Mouse (Mus musculus): Measurements from ENCODE around the gene Rtn4rl2. TPM values are rescaled to one million over a fixed set of nuclear protein-coding genes. Genes with fewer than 3 reads are reported as not detected.
A peak's percentile ranks its signal among the peaks of the same experiment; 100 is the strongest.

The Rtn4rl2 gene
- polyA plus RNA-seq, 1 experiment: 2.7 TPM

GRCm38 (mm10) chr2:84884611-84885010 lies 1.9 kb downstream of the Rtn4rl2 start:
- Histone ChIP-seq H3K27ac (ENCODE audit: control insufficient read depth, insufficient read depth, low read depth, low read length) (no peak overlapping the region), H3K4me3 (ENCODE audit: control insufficient read depth, low read depth, low read length) (no peak overlapping the region)

GRCm38 (mm10) chr2:84883942-84884341 lies 2.6 kb downstream of the Rtn4rl2 start:
- Histone ChIP-seq H3K27me3 (ENCODE audit: control insufficient read depth, insufficient read depth, low read length) (no peaks in the 10 kb centered on the region), H3K27ac (ENCODE audit: control insufficient read depth, insufficient read depth, low read depth, low read length) (no peak overlapping the region), H3K36me3 (ENCODE audit: control insufficient read depth, insufficient read depth, low read length) (no peaks in the 10 kb centered on the region), H3K4me1 (ENCODE audit: control insufficient read depth, insufficient read depth, low read length) (peaks cover 19% of the 10 kb centered on the region), H3K4me3 (ENCODE audit: control insufficient read depth, low read depth, low read length) (peak overlapping the region; percentile 28)
- TF ChIP-seq CTCF (IDR thresholded peaks at IDR 0.05; ENCODE audit: control insufficient read depth, insufficient read depth, insufficient replicate concordance, low read depth, low read length) (no peak), POLR2A (IDR thresholded peaks at IDR 0.05; ENCODE audit: control insufficient read depth, low read depth, low read length) (no peak)

More at GRCm38 (mm10) chr2:84884611-84885010, 1.9 kb downstream of the Rtn4rl2 start:
- no peaks in the 10 kb centered on the region for H3K36me3 ChIP-seq (ENCODE audit: control insufficient read depth, insufficient read depth, low read length)
- TF ChIP-seq POLR2A (IDR thresholded peaks at IDR 0.05; ENCODE audit: control insufficient read depth, low read depth, low read length) (no peak), CTCF (IDR thresholded peaks at IDR 0.05; ENCODE audit: control insufficient read depth, insufficient read depth, insufficient replicate concordance, low read depth, low read length) (no peak)
- H3K27me3 ChIP-seq (ENCODE audit: control insufficient read depth, insufficient read depth, low read length): no peaks in the 10 kb centered on the region
- peaks cover 23% of the 10 kb centered on the region for H3K4me1 ChIP-seq (ENCODE audit: control insufficient read depth, insufficient read depth, low read length)

DNA sequence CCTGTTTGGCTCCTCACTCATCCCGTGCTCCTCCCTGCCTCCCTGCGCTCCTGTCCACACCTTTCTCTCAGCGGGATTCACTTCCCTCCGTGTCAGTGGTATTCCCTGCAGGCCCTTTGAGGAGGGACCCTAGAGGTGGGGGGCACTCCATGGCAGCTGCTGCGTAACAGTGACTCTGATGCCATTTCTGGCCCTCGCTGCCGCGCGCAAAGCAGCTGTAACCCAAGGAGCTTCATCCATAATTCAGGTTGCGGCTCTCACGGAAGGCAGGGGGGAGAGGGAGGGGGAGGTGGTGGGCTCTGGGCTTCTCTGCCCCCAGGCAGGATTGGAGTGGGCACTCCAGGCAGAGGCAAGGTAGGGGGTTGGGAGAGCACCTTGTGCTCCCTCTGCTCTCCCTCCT lies 3.0 kb downstream of the Rtn4rl2 start:
- no peak for TF ChIP-seq CTCF (IDR thresholded peaks at IDR 0.05; ENCODE audit: control insufficient read depth, insufficient read depth, insufficient replicate concordance, low read depth, low read length)
- TF ChIP-seq POLR2A (IDR thresholded peaks at IDR 0.05; ENCODE audit: control insufficient read depth, low read depth, low read length): no peak
- Histone ChIP-seq H3K36me3 (ENCODE audit: control insufficient read depth, insufficient read depth, low read length) (no peaks in the 10 kb centered on the region), H3K27me3 (ENCODE audit: control insufficient read depth, insufficient read depth, low read length) (no peaks in the 10 kb centered on the region), H3K4me1 (ENCODE audit: control insufficient read depth, insufficient read depth, low read length) (peaks cover 16% of the 10 kb centered on the region), H3K27ac (ENCODE audit: control insufficient read depth, insufficient read depth, low read depth, low read length) (no peak overlapping the region), H3K4me3 (ENCODE audit: control insufficient read depth, low read depth, low read length) (peak overlapping the region; percentile 28)

DNA sequence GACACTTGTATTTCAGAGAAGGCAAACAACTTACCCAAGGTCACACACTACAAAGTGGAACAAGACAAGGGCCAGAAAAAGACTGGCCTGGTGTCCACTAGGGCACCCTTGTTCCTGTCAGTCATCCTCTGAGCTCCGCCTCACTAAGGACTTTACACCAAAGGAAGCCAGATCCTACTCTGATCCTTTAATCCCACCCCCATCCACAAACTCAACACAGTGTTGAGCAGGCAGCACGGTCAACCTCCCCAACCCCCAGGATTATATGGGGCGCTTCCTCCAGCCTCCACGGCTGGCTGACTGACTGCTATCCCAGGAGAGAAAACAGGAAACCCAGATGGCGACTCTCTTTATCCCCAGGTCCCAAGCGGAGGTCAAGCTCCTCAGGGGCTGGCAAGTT lies 3.4 kb downstream of the Rtn4rl2 start:
- TF ChIP-seq POLR2A (IDR thresholded peaks at IDR 0.05; ENCODE audit: control insufficient read depth, low read depth, low read length) (no peak), CTCF (IDR thresholded peaks at IDR 0.05; ENCODE audit: control insufficient read depth, insufficient read depth, insufficient replicate concordance, low read depth, low read length) (no peak)
- Histone ChIP-seq H3K36me3 (ENCODE audit: control insufficient read depth, insufficient read depth, low read length) (no peaks in the 10 kb centered on the region), H3K4me3 (ENCODE audit: control insufficient read depth, low read depth, low read length) (peak overlapping the region; percentile 52), H3K27ac (ENCODE audit: control insufficient read depth, insufficient read depth, low read depth, low read length) (no peak overlapping the region), H3K4me1 (ENCODE audit: control insufficient read depth, insufficient read depth, low read length) (peaks cover 15% of the 10 kb centered on the region), H3K27me3 (ENCODE audit: control insufficient read depth, insufficient read depth, low read length) (no peaks in the 10 kb centered on the region)

DNA sequence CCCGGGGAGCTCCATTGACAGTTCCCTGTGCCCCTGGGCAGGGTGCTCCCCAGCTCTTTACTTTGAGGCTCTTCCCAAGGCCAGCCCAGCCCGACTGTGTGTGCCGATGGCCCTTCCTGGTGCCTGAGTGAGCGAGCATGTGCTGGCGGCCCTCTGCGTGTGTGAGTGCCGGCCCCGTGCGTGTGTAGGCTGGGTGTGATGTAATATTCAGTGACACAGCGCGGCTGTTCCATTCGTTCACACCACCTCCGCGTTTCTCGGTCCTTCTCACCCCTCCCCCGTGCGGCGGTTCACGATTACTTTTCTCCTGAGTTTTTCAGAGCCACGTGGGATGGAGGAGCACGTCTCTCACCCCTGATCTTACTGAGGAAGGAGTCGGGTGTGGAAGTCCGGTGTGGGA lies 3.9 kb downstream of the Rtn4rl2 start:
- TF ChIP-seq CTCF (IDR thresholded peaks at IDR 0.05; ENCODE audit: control insufficient read depth, insufficient read depth, insufficient replicate concordance, low read depth, low read length): no peak
- no peak for TF ChIP-seq POLR2A (IDR thresholded peaks at IDR 0.05; ENCODE audit: control insufficient read depth, low read depth, low read length)
- Histone ChIP-seq H3K36me3 (ENCODE audit: control insufficient read depth, insufficient read depth, low read length) (no peaks in the 10 kb centered on the region), H3K27ac (ENCODE audit: control insufficient read depth, insufficient read depth, low read depth, low read length) (no peak overlapping the region), H3K4me3 (ENCODE audit: control insufficient read depth, low read depth, low read length) (peak overlapping the region; percentile 52), H3K27me3 (ENCODE audit: control insufficient read depth, insufficient read depth, low read length) (no peaks in the 10 kb centered on the region), H3K4me1 (ENCODE audit: control insufficient read depth, insufficient read depth, low read length) (peaks cover 12% of the 10 kb centered on the region)

DNA sequence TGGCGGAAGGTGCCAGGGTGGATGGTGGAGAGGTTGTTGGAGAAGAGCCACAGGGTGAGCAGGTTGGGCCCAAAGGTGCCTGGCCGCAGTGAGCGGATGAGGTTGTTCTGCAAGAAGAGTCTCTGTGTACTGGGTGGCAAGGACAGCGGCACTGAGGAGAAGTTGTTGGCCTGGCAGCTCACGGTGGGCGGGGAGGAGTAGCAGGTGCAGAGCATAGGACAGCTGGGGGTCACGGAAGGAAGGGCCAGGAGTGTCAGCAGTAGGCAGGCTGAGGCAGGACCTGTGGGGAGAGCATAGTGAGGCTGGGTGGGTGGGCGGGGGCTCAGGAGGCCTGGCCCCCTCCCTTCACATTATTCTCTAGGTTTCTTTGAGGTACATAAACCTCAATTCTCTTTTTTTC lies 5.9 kb downstream of the Rtn4rl2 start:
- Histone ChIP-seq H3K27me3 (ENCODE audit: control insufficient read depth, insufficient read depth, low read length) (no peaks in the 10 kb centered on the region), H3K4me3 (ENCODE audit: control insufficient read depth, low read depth, low read length) (no peak overlapping the region), H3K27ac (ENCODE audit: control insufficient read depth, insufficient read depth, low read depth, low read length) (no peak overlapping the region), H3K36me3 (ENCODE audit: control insufficient read depth, insufficient read depth, low read length) (no peaks in the 10 kb centered on the region), H3K4me1 (ENCODE audit: control insufficient read depth, insufficient read depth, low read length) (peaks cover 9% of the 10 kb centered on the region)
- TF ChIP-seq POLR2A (IDR thresholded peaks at IDR 0.05; ENCODE audit: control insufficient read depth, low read depth, low read length): no peak
- TF ChIP-seq CTCF (IDR thresholded peaks at IDR 0.05; ENCODE audit: control insufficient read depth, insufficient read depth, insufficient replicate concordance, low read depth, low read length): no peak

GRCm38 (mm10) chr2:84875842-84876241 lies 10.7 kb downstream of the Rtn4rl2 start:
- TF ChIP-seq POLR2A (IDR thresholded peaks at IDR 0.05; ENCODE audit: control insufficient read depth, low read depth, low read length): no peak
- no peak for TF ChIP-seq CTCF (IDR thresholded peaks at IDR 0.05; ENCODE audit: control insufficient read depth, insufficient read depth, insufficient replicate concordance, low read depth, low read length)
- H3K36me3 ChIP-seq (ENCODE audit: control insufficient read depth, insufficient read depth, low read length): no peaks in the 10 kb centered on the region
- H3K27me3 ChIP-seq (ENCODE audit: control insufficient read depth, insufficient read depth, low read length): no peaks in the 10 kb centered on the region
- peaks cover 16% of the 10 kb centered on the region for H3K4me1 ChIP-seq (ENCODE audit: control insufficient read depth, insufficient read depth, low read length)
- H3K4me3 ChIP-seq (ENCODE audit: control insufficient read depth, low read depth, low read length): no peak overlapping the region
- no peak overlapping the region for H3K27ac ChIP-seq (ENCODE audit: control insufficient read depth, insufficient read depth, low read depth, low read length)
